Mouse (Mus musculus) ES-E14 (cell line): Measurements from ENCODE around the gene Il34.

ENCODE experiments used
- CHD2 ChIP-seq: IDR thresholded peaks from 2 replicates; pipeline ENCODE4 v1.6.1; 2014; ENCODE audit warnings: mild to moderate bottlenecking, low read depth, low read length, inconsistent platforms
- HCFC1 ChIP-seq: IDR thresholded peaks from 2 replicates; pipeline ENCODE4 v1.6.1; 2012; ENCODE audit warnings: low read length, inconsistent platforms, borderline replicate concordance; ENCODE audit not compliant: insufficient read depth
- ZC3H11A ChIP-seq: IDR thresholded peaks from 2 replicates; pipeline ENCODE4 v1.6.1; 2012; ENCODE audit warnings: low read depth, mild to moderate bottlenecking, inconsistent platforms, low read length, borderline replicate concordance
- ZNF384 ChIP-seq: IDR thresholded peaks from 2 replicates; pipeline ENCODE4 v1.6.1; 2012; ENCODE audit warnings: low read depth, low read length, inconsistent platforms

GRCm38 (mm10) chr8:110797086-110797485 lies 8.6 kb downstream of the Il34 start:
- TF ChIP-seq CHD2 (no peak), ZC3H11A (no peak), HCFC1 (no peak), ZNF384 (no peak)
